ENCODE assay signal across 8 mouse cellular contexts in genomic region chr17:28163666-28164065, GRCm38 (mm10). TPM values are rescaled to one million over a fixed set of nuclear protein-coding genes. Genes with fewer than 3 reads are reported as not detected.
DNase-seq lines count a peak whose midpoint lies in the region; ATAC-seq and TF ChIP-seq lines count a peak whose summit lies in the region.

No protein-coding gene starts in this region.

- no peaks in the 10 kb centered on the region for H3K36me3 ChIP-seq in MEL (ENCODE audit: control insufficient read depth in 1 of 2, insufficient read depth in 2 of 2, low read length in 2 of 2)
- peaks cover 75% of the 10 kb centered on the region for H3K36me3 ChIP-seq in forebrain, embryonic 12.5 days (replicated peaks)
- H3K36me3 ChIP-seq in hindbrain, embryonic 15.5 days: no peaks in the 10 kb centered on the region
- peaks cover 19% of the 10 kb centered on the region for H3K36me3 ChIP-seq in midbrain, embryonic 11.5 days (ENCODE audit: control insufficient read depth, insufficient read depth, low read length)

- TF ChIP-seq RAD21 in MEL (IDR thresholded peaks at IDR 0.05; ENCODE audit: low read depth, low read length): peak; percentile 92

- no peaks in the 10 kb centered on the region for H3K79me2 ChIP-seq in MEL (ENCODE audit: control insufficient read depth, insufficient read depth, low read length, poor library complexity)

- H3K4me2 ChIP-seq in forebrain, embryonic 12.5 days: no peak overlapping the region
- no peak overlapping the region for H3K4me2 ChIP-seq in hindbrain, embryonic 15.5 days
- H3K4me2 ChIP-seq in midbrain, embryonic 11.5 days: no peak overlapping the region

- H3K27me3 ChIP-seq in MEL (ENCODE audit: control insufficient read depth in 1 of 2, insufficient read depth in 2 of 2, low read length in 2 of 2): peaks cover 0 to 6% of the 10 kb centered on the region in 2 experiments; a peak in 3 of 4 replicates
- H3K27me3 ChIP-seq in forebrain, embryonic 12.5 days: peaks cover 14% of the 10 kb centered on the region; the same call in 1 of the 2 replicates
- H3K27me3 ChIP-seq in hindbrain, embryonic 15.5 days: no peaks in the 10 kb centered on the region
- H3K27me3 ChIP-seq in midbrain, embryonic 11.5 days (ENCODE audit: control insufficient read depth, insufficient read depth, low read length): no peaks in the 10 kb centered on the region; the same call in 1 of the 2 replicates

- H3K4me3 ChIP-seq in MEL (ENCODE audit: control insufficient read depth in 1 of 2, insufficient read depth in 1 of 2, low read depth in 2 of 2, low read length in 2 of 2): no peak overlapping the region
- H3K4me3 ChIP-seq in forebrain, embryonic 12.5 days (replicated peaks): no peak overlapping the region
- no peak overlapping the region for H3K4me3 ChIP-seq in hindbrain, embryonic 15.5 days
- H3K4me3 ChIP-seq in midbrain, embryonic 11.5 days (ENCODE audit: low read depth, low read length): no peak overlapping the region

- no peak overlapping the region for H3K9ac ChIP-seq in MEL (ENCODE audit: control insufficient read depth, low read depth, low read length, poor library complexity, severe bottlenecking)
- H3K9ac ChIP-seq in forebrain, embryonic 12.5 days: no peak overlapping the region
- no peak overlapping the region for H3K9ac ChIP-seq in hindbrain, embryonic 15.5 days
- no peak overlapping the region for H3K9ac ChIP-seq in midbrain, embryonic 11.5 days (ENCODE audit: low read length)

- DNase-seq in MEL (ENCODE audit: low read depth, low spot score): peak; percentile 75
- DNase-seq in brain, embryonic 14.5 days (ENCODE audit: low read depth): peak; percentile 77
- DNase-seq in left cerebral cortex, adult 18-20 months (ENCODE audit: low spot score in 2 of 2): peak; percentile 73 to 82
- peak; percentile 97 for DNase-seq in midbrain, embryonic 11.5 days (ENCODE audit: low spot score, missing footprints)
- DNase-seq in spleen, adult 12 weeks (ENCODE audit: low spot score): peak; percentile 51

- ATAC-seq in forebrain, embryonic 12.5 days (ENCODE audit: low FRiP score): peak; percentile 44
- 0 out of 2 replicates have a peak, but pooled peaks have one; percentile 24 for ATAC-seq in hindbrain, embryonic 15.5 days (ENCODE audit: low FRiP score, low read depth)
- ATAC-seq in midbrain, embryonic 11.5 days (ENCODE audit: low FRiP score): peak; percentile 70
- no peak for ATAC-seq in inflammation-experienced regulatory T-cells, adult 6 months

- TF ChIP-seq CTCF in MEL (IDR thresholded peaks at IDR 0.05 in 2 of 3, conservative IDR thresholded peaks at IDR 0.05 in 1 of 3; ENCODE audit: control insufficient read depth in 1 of 3, insufficient read depth in 1 of 3, low read depth in 2 of 3, low read length in 3 of 3, poor library complexity in 1 of 3, severe bottlenecking in 1 of 3): peak; percentile 82 to 98 (median 95)
- peak; percentile 93 for TF ChIP-seq CTCF in brain, embryonic 14.5 days (IDR thresholded peaks at IDR 0.05; ENCODE audit: borderline replicate concordance, extremely low read depth, insufficient read depth, insufficient read length)

- H3K27ac ChIP-seq in MEL (ENCODE audit: control insufficient read depth, low read depth, low read length): no peak overlapping the region
- no peak overlapping the region for H3K27ac ChIP-seq in forebrain, embryonic 12.5 days
- no peak overlapping the region for H3K27ac ChIP-seq in hindbrain, embryonic 15.5 days (replicated peaks)
- no peak overlapping the region for H3K27ac ChIP-seq in midbrain, embryonic 11.5 days (ENCODE audit: low read depth, low read length)

- 8% methylated on average over 6 of the region's 6 CpGs for WGBS in forebrain, embryonic 12.5 days
- 10% methylated on average over 6 of the region's 6 CpGs for WGBS in hindbrain, embryonic 15.5 days
- 7% methylated on average over 6 of the region's 6 CpGs for WGBS in midbrain, embryonic 11.5 days

- no peaks in the 10 kb centered on the region for H3K9me3 ChIP-seq in MEL (replicated peaks; ENCODE audit: insufficient read depth, low read length)
- H3K9me3 ChIP-seq in forebrain, embryonic 12.5 days: no peaks in the 10 kb centered on the region
- H3K9me3 ChIP-seq in hindbrain, embryonic 15.5 days: no peaks in the 10 kb centered on the region
- no peaks in the 10 kb centered on the region for H3K9me3 ChIP-seq in midbrain, embryonic 11.5 days (ENCODE audit: control insufficient read depth, low read length)

- no peak for TF ChIP-seq EP300 in MEL (IDR thresholded peaks at IDR 0.05; ENCODE audit: low read depth in 1 of 2, low read length in 2 of 2)

- H3K4me1 ChIP-seq in MEL (ENCODE audit: control insufficient read depth in 1 of 2, insufficient read depth in 2 of 2, low read length in 2 of 2): no peaks in the 10 kb centered on the region
- peaks cover 17% of the 10 kb centered on the region; the same call in 1 of the 2 replicates for H3K4me1 ChIP-seq in forebrain, embryonic 12.5 days
- 0 out of 2 replicates have a peak, but pooled peaks cover 4% of the 10 kb centered on the region for H3K4me1 ChIP-seq in hindbrain, embryonic 15.5 days (replicated peaks)
- no peaks in the 10 kb centered on the region for H3K4me1 ChIP-seq in midbrain, embryonic 11.5 days (ENCODE audit: control insufficient read depth, insufficient read depth, low read length)

- no peak for TF ChIP-seq POLR2A in MEL (IDR thresholded peaks at IDR 0.05; ENCODE audit: control insufficient read depth in 1 of 2, insufficient read depth in 1 of 2, low read depth in 1 of 2, low read length in 2 of 2, poor library complexity in 1 of 2)
- TF ChIP-seq POLR2A in brain, embryonic 14.5 days (IDR thresholded peaks at IDR 0.05; ENCODE audit: borderline replicate concordance, extremely low read depth, insufficient read depth, insufficient read length, poor library complexity, severe bottlenecking): no peak

TF ChIP-seq in MEL, 35 proteins besides CTCF, POLR2A, EP300 and RAD21:
- no peak for TF ChIP-seq MYB (IDR thresholded peaks at IDR 0.05; ENCODE audit: low read depth, low read length)
- TF ChIP-seq SMC3 (IDR thresholded peaks at IDR 0.05; ENCODE audit: low read depth, low read length): peak; percentile 83
- peak; percentile 71 for TF ChIP-seq ZC3H11A (IDR thresholded peaks at IDR 0.05; ENCODE audit: low read depth, low read length)
- TF ChIP-seq TCF12 (IDR thresholded peaks at IDR 0.05; ENCODE audit: low read depth, low read length): no peak
TF ChIP-seq in MEL: peak in this region for 2.

RNA-seq across cellular contexts. Expression of gene Zfp523, which starts 13.3 kb away (rescaled TPM):
- total RNA-seq in MEL (2012; rRNA removed): 21.4 and 29.5 TPM in 2 replicates
- polyA plus RNA-seq in MEL (2012; ENCODE audit: insufficient read depth in 1 of 2, insufficient read length in 2 of 2, low read depth in 1 of 2, low replicate concordance in 2 of 2, missing spikeins in 1 of 2): 10 to 100 TPM in 1 of 2 experiments, not detected in 1; 53.0 TPM
- 85.2 and 111 TPM in 2 replicates for polyA plus RNA-seq in brain, embryonic 14.5 days (2012; rRNA removed)
- polyA plus RNA-seq in forebrain, embryonic 12.5 days (2016; fragmentation: Nextera tagmentation; extraction: Ambion mirVana): 43.6 and 44.7 TPM in 2 replicates
- 48.1 and 53.1 TPM in 2 replicates for polyA plus RNA-seq in hindbrain, embryonic 15.5 days (2015; fragmentation: Nextera tagmentation; extraction: Ambion mirVana)
- 100 to 1,000 TPM; 111 to 116 TPM for total RNA-seq in left cerebral cortex, adult 18-20 months (2021)
- 24.6 and 30.2 TPM in 2 replicates for polyA plus RNA-seq in midbrain, embryonic 11.5 days (2014; fragmentation: Nextera tagmentation; extraction: Ambion mirVana)
- 1 to 10 TPM; 3.1 to 7.8 (median 6.2) TPM for polyA plus RNA-seq in inflammation-experienced regulatory T-cells, adult 6 months (2017; shearing (Covaris generic))

RNA-seq across cellular contexts. Expression of gene Scube3, which starts 21.7 kb away (rescaled TPM):
- total RNA-seq in MEL (2012; rRNA removed): 0.03 and 0.04 TPM in 2 replicates
- under 1 TPM in 1 of 2 experiments, not detected in 1; 0.03 TPM for polyA plus RNA-seq in MEL (2012; ENCODE audit: insufficient read depth in 1 of 2, insufficient read length in 2 of 2, low read depth in 1 of 2, low replicate concordance in 2 of 2, missing spikeins in 1 of 2)
- polyA plus RNA-seq in brain, embryonic 14.5 days (2012; rRNA removed): 18.5 and 26.5 TPM in 2 replicates
- 6.9 and 7.0 TPM in 2 replicates for polyA plus RNA-seq in forebrain, embryonic 12.5 days (2016; fragmentation: Nextera tagmentation; extraction: Ambion mirVana)
- 3.7 and 4.4 TPM in 2 replicates for polyA plus RNA-seq in hindbrain, embryonic 15.5 days (2015; fragmentation: Nextera tagmentation; extraction: Ambion mirVana)
- 1 to 10 TPM; 2.8 to 2.9 TPM for total RNA-seq in left cerebral cortex, adult 18-20 months (2021)
- 10.1 and 10.2 TPM in 2 replicates for polyA plus RNA-seq in midbrain, embryonic 11.5 days (2014; fragmentation: Nextera tagmentation; extraction: Ambion mirVana)
- not detected for polyA plus RNA-seq in inflammation-experienced regulatory T-cells, adult 6 months (2017; shearing (Covaris generic))

RNA-seq across cellular contexts. Expression of gene Def6, which starts 43.9 kb away (rescaled TPM):
- total RNA-seq in MEL (2012; rRNA removed): 110 and 121 TPM in 2 replicates
- polyA plus RNA-seq in MEL (2012; ENCODE audit: insufficient read depth in 1 of 2, insufficient read length in 2 of 2, low read depth in 1 of 2, low replicate concordance in 2 of 2, missing spikeins in 1 of 2): 100 to 1,000 TPM in 1 of 2 experiments, not detected in 1; 154 TPM
- polyA plus RNA-seq in brain, embryonic 14.5 days (2012; rRNA removed): 4.5 and 6.9 TPM in 2 replicates
- 2.8 and 4.4 TPM in 2 replicates for polyA plus RNA-seq in forebrain, embryonic 12.5 days (2016; fragmentation: Nextera tagmentation; extraction: Ambion mirVana)
- 6.4 and 8.9 TPM in 2 replicates for polyA plus RNA-seq in hindbrain, embryonic 15.5 days (2015; fragmentation: Nextera tagmentation; extraction: Ambion mirVana)
- 1 to 10 TPM; 3.1 to 4.1 TPM for total RNA-seq in left cerebral cortex, adult 18-20 months (2021)
- 1.7 and 1.8 TPM in 2 replicates for polyA plus RNA-seq in midbrain, embryonic 11.5 days (2014; fragmentation: Nextera tagmentation; extraction: Ambion mirVana)
- polyA plus RNA-seq in inflammation-experienced regulatory T-cells, adult 6 months (2017; shearing (Covaris generic)): 10 to 100 TPM; 29.7 to 51.9 (median 32.8) TPM
